Mouse (Mus musculus): ENCODE measurements at regions not wholly inside any gene's neighbourhood (a gene's known extent, or its start where the extent isn't known, plus 50 kb on each side); places are given as distances from the start of the nearest gene placed in this dataset.

DNA sequence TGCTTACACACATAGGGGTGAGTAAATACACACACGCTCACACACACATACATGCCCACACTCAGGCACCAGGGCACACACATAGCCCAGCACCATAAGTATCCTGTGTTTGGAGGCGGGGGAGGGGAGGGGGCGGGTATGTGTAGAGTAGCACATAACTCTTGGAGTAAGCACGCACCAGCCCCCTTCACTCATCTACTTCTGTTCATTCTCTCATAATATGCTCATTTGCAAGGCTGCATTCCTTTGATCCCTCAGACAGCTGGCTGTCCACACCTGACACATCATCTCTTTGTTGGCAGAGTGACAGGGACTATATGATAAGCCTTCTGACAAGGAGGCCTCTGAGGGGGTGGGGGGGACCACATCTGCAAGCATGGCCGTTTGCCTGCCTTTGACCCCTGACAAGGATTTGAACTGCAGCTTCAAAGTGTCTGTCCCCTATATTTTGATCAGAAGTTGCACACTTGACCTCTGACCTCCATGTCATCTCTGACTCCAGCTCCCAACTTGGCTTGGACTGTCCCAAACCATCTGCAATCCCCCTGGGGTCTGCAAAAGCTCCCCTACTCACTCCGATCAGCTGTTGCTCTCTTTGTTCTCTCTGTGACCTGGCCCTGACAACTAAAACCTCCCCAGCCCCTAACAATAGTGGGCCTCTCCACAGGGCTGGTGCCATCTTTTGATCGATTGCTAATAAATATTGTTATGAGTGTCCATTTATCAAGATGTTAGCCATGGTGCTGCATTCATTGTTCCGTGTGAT lies 95.6 kb upstream of the Btg1 start:
- no peak overlapping the region for H3K27ac ChIP-seq (ENCODE audit: low read length)
- WGBS: 73% methylated on average over 8 of the region's 8 CpGs
- H3K9ac ChIP-seq (replicated peaks; ENCODE audit: low read length): no peak overlapping the region
- no peaks in the 10 kb centered on the region for H3K27me3 ChIP-seq (ENCODE audit: insufficient read depth, low read length)
- peaks cover 5% of the 10 kb centered on the region; the same call in 1 of the 2 replicates for H3K9me3 ChIP-seq (ENCODE audit: low read length)
- no peak overlapping the region for H3K4me3 ChIP-seq (ENCODE audit: low read length)
- H3K4me1 ChIP-seq (ENCODE audit: insufficient read depth, low read length): no peaks in the 10 kb centered on the region
- peak; percentile 35; the same call in 1 of the 2 replicates for ATAC-seq (ENCODE audit: low FRiP score, low TSS enrichment)
- no peaks in the 10 kb centered on the region for H3K36me3 ChIP-seq (ENCODE audit: insufficient read depth, low read length)
- H3K4me2 ChIP-seq (replicated peaks; ENCODE audit: low read depth, low read length): no peak overlapping the region

DNA sequence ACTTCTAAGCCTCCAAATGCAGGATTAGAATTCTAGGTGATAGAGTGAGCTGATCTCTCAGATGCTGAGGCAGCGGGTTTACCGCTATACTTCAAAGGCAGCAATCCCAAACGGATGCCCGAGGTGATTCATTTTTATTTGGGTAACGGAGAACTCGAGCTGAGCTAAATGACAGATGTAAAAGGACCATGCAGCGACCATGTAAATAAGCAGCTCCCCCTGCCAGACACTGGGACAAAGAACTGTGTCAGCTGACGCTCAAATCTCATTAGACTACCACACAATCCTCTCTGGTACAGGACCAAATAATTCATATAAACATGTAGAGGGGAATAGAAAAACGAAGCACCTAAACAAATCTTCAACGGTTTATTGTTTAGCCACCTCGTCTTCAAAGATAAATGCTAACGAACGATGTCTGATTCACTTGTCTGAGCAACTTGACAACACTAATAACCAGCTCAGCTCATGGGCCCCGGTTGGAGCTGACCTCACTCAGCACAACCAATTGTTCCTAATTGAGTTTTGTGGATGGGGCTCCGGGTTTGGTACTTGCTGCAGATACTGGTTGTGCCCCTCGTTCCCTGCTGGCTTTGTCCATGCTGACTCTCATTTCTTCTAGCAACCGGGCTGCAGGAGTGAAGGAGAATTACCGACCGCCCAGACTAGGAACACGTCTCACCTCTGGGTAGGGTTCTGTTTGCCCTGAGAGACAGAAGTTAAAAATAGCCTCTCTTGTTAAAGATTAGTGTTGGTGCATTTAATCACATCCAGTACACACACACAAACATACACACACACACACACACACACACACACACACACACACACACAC lies 92.6 kb upstream of the Btg1 start:
- 40% methylated on average over 20 of the region's 20 CpGs for WGBS
- Histone ChIP-seq H3K4me2 (replicated peaks; ENCODE audit: low read depth, low read length) (no peak overlapping the region), H3K4me1 (ENCODE audit: insufficient read depth, low read length) (no peaks in the 10 kb centered on the region), H3K9me3 (ENCODE audit: low read length) (peaks cover 5% of the 10 kb centered on the region; the same call in 1 of the 2 replicates), H3K4me3 (ENCODE audit: low read length) (no peak overlapping the region), H3K27ac (ENCODE audit: low read length) (no peak overlapping the region), H3K36me3 (ENCODE audit: insufficient read depth, low read length) (no peaks in the 10 kb centered on the region), H3K9ac (replicated peaks; ENCODE audit: low read length) (no peak overlapping the region), H3K27me3 (ENCODE audit: insufficient read depth, low read length) (no peaks in the 10 kb centered on the region)
- ATAC-seq (ENCODE audit: low FRiP score, low TSS enrichment): no peak

DNA sequence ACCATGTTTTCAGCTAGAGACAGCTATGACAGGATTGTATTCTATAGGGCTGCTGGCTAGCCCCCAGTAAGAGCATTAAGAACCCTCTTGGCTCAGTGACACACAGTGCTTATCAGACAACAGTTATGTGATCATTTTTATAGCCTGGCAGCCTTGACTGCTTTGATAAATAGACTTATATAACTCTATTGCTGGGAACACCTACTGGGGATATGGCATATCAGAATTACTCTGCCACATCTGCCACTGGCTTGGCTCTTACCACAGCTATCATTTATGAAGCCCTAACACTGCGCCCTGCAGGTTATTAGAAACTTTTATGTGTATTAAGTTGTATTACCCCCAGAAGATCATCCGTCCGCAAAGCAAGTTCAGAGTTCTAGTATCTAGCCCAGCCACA lies 88.9 kb upstream of the Btg1 start:
- no peak for ATAC-seq (ENCODE audit: low FRiP score, low TSS enrichment)
- H3K9ac ChIP-seq (replicated peaks; ENCODE audit: low read length): no peak overlapping the region
- no peaks in the 10 kb centered on the region for H3K36me3 ChIP-seq (ENCODE audit: insufficient read depth, low read length)
- H3K4me2 ChIP-seq (replicated peaks; ENCODE audit: low read depth, low read length): no peak overlapping the region
- 93% methylated on average over 3 of the region's 3 CpGs for WGBS
- no peaks in the 10 kb centered on the region for H3K4me1 ChIP-seq (ENCODE audit: insufficient read depth, low read length)
- no peak overlapping the region for H3K4me3 ChIP-seq (ENCODE audit: low read length)
- no peaks in the 10 kb centered on the region for H3K27me3 ChIP-seq (ENCODE audit: insufficient read depth, low read length)
- H3K9me3 ChIP-seq (ENCODE audit: low read length): peaks cover under 1% of the 10 kb centered on the region; the same call in 1 of the 2 replicates
- H3K27ac ChIP-seq (ENCODE audit: low read length): no peak overlapping the region

DNA sequence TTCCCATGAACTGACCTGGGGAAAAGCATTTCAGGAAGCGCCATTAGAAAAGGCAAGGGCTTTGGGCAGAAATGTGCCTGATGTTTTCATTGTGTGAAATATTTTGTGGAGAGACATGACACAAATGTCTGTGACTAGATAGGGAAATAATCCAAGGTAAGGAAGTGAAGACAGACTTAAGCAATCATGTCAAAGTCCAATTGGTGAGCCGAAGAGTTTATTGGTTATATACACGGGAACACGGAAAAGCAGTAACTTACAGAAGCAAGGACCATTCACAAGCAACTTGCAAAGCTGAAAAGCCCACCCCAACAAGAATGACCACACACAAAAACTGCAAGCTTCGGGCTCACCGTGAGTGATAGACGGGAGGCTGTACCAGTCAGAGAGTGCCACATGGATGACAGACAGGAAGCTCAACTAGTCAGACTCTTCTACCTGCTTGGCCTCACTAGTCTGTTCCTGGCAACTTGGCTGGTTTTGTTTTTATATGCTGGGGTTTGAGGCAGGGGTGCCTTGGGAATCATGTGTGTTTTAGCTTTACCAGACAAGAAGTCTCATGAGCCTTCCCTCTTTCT lies 82.2 kb upstream of the Btg1 start:
- Histone ChIP-seq H3K9me3 (ENCODE audit: low read length) (no peaks in the 10 kb centered on the region), H3K36me3 (ENCODE audit: insufficient read depth, low read length) (no peaks in the 10 kb centered on the region), H3K9ac (replicated peaks; ENCODE audit: low read length) (no peak overlapping the region), H3K4me3 (ENCODE audit: low read length) (no peak overlapping the region), H3K27me3 (ENCODE audit: insufficient read depth, low read length) (no peaks in the 10 kb centered on the region), H3K4me2 (replicated peaks; ENCODE audit: low read depth, low read length) (no peak overlapping the region), H3K27ac (ENCODE audit: low read length) (no peak overlapping the region), H3K4me1 (ENCODE audit: insufficient read depth, low read length) (no peaks in the 10 kb centered on the region)
- ATAC-seq (ENCODE audit: low FRiP score, low TSS enrichment): no peak
- 90% methylated on average over 7 of the region's 7 CpGs for WGBS

DNA sequence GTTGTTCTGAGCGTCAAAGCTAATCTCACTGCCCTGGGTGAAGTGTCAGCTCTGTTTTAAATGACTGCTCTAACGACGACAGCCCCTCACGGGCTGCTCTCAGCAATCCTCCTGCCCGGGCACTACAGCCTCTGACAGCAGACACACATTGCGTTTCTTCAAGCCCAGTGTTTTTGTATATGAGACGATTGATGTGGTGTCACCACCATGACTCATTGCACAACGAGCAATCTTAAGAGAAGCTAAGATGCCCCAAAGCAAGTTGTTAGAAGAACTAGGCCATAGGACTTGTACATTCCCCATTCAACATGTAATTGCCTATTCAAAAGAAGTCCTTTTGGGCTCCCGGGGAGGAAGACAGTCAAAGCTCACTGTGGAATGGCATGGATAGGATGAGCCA lies 81.3 kb upstream of the Btg1 start:
- no peak overlapping the region for H3K27ac ChIP-seq (ENCODE audit: low read length)
- ATAC-seq (ENCODE audit: low FRiP score, low TSS enrichment): no peak
- H3K27me3 ChIP-seq (ENCODE audit: insufficient read depth, low read length): no peaks in the 10 kb centered on the region
- 47% methylated on average over 9 of the region's 9 CpGs for WGBS
- H3K4me2 ChIP-seq (replicated peaks; ENCODE audit: low read depth, low read length): no peak overlapping the region
- no peaks in the 10 kb centered on the region for H3K36me3 ChIP-seq (ENCODE audit: insufficient read depth, low read length)
- H3K9ac ChIP-seq (replicated peaks; ENCODE audit: low read length): no peak overlapping the region
- no peaks in the 10 kb centered on the region for H3K4me1 ChIP-seq (ENCODE audit: insufficient read depth, low read length)
- no peaks in the 10 kb centered on the region for H3K9me3 ChIP-seq (ENCODE audit: low read length)
- no peak overlapping the region for H3K4me3 ChIP-seq (ENCODE audit: low read length)

DNA sequence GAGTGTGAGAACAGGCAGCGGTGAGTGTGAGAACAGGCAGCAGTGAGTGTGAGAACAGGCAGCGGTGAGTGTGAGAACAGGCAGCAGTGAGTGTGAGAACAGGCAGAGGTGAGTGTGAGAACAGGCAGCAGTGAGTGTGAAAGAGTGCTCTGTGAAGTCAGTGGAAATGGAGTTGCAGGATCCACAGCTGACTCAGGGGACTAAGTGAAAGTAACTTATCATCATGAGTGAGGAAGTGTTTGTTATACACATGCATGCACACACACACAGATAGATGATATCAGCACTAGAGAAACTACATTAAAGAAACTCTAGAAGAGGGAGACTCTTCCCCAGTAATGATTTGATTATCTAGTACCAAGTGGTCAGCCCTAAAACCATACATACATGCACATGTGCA lies 76.0 kb upstream of the Btg1 start:
- Histone ChIP-seq H3K4me2 (replicated peaks; ENCODE audit: low read depth, low read length) (no peak overlapping the region), H3K27me3 (ENCODE audit: insufficient read depth, low read length) (no peaks in the 10 kb centered on the region), H3K4me1 (ENCODE audit: insufficient read depth, low read length) (peaks cover 3% of the 10 kb centered on the region; the same call in 1 of the 2 replicates), H3K9me3 (ENCODE audit: low read length) (no peaks in the 10 kb centered on the region), H3K36me3 (ENCODE audit: insufficient read depth, low read length) (no peaks in the 10 kb centered on the region), H3K4me3 (ENCODE audit: low read length) (no peak overlapping the region), H3K9ac (replicated peaks; ENCODE audit: low read length) (no peak overlapping the region), H3K27ac (ENCODE audit: low read length) (no peak overlapping the region)
- WGBS: 91% methylated on average over 2 of the region's 2 CpGs
- no peak for ATAC-seq (ENCODE audit: low FRiP score, low TSS enrichment)

DNA sequence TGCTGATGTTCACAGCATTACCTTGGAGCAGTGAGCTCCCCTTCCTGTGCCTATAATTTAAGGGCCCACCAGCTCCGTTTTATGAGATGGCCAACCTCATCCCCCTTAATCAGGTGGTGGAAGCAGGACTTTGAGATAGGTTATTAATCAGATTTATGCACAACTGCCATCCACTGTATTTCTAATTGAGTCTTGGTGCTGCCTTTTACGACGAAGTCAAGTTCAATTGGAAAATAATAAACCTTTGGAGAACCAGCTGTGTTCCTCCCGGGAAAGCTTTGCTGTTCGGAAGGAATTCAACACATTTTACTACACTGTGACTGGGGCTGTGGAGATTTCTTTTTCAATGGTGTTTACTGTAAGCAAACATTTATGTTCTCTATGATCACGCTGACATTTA lies 71.5 kb upstream of the Btg1 start:
- Histone ChIP-seq H3K4me2 (replicated peaks; ENCODE audit: low read depth, low read length) (no peak overlapping the region), H3K27ac (ENCODE audit: low read length) (no peak overlapping the region), H3K27me3 (ENCODE audit: insufficient read depth, low read length) (no peaks in the 10 kb centered on the region), H3K9me3 (ENCODE audit: low read length) (no peaks in the 10 kb centered on the region), H3K36me3 (ENCODE audit: insufficient read depth, low read length) (no peaks in the 10 kb centered on the region), H3K4me1 (ENCODE audit: insufficient read depth, low read length) (peaks cover 10% of the 10 kb centered on the region; the same call in 1 of the 2 replicates), H3K9ac (replicated peaks; ENCODE audit: low read length) (no peak overlapping the region), H3K4me3 (ENCODE audit: low read length) (no peak overlapping the region)
- 28% methylated on average over 6 of the region's 6 CpGs for WGBS
- peak; percentile 79; the same call in 1 of the 2 replicates for ATAC-seq (ENCODE audit: low FRiP score, low TSS enrichment)

DNA sequence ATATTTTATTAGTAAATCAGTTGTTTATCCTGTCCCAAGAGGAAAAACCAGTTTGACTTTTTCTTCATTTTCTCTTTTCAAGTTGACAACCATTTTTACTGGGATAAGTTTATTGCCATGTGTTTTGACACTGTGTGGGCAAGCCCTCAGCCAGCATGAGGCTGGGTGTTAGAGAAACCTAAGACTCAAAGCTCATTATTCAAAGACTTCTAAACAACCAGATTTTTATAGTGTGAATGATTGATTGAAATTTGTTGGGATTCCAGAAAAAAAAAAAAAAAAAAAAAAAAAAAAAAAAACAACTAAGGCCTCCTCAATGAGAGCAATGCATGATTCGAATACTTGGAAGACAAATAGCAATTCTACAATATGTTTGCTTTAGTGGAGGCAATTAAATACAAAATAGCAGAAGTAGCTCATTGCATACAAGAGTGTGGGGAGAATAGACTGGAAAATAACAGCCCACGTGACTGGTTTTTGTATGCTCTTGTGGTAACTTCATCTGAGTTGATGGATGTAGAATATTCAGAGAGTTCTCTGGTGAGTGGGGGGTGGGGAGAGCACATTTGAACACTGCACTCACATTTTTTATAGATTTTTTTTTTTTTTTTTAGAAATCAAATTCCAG lies 70.9 kb upstream of the Btg1 start:
- WGBS: 25% methylated on average over 2 of the region's 2 CpGs
- peak; percentile 79; the same call in 1 of the 2 replicates for ATAC-seq (ENCODE audit: low FRiP score, low TSS enrichment)
- Histone ChIP-seq H3K4me2 (replicated peaks; ENCODE audit: low read depth, low read length) (no peak overlapping the region), H3K4me1 (ENCODE audit: insufficient read depth, low read length) (peaks cover 10% of the 10 kb centered on the region; the same call in 1 of the 2 replicates), H3K4me3 (ENCODE audit: low read length) (no peak overlapping the region), H3K27me3 (ENCODE audit: insufficient read depth, low read length) (no peaks in the 10 kb centered on the region), H3K9me3 (ENCODE audit: low read length) (no peaks in the 10 kb centered on the region), H3K27ac (ENCODE audit: low read length) (no peak overlapping the region), H3K36me3 (ENCODE audit: insufficient read depth, low read length) (no peaks in the 10 kb centered on the region), H3K9ac (replicated peaks; ENCODE audit: low read length) (no peak overlapping the region)

DNA sequence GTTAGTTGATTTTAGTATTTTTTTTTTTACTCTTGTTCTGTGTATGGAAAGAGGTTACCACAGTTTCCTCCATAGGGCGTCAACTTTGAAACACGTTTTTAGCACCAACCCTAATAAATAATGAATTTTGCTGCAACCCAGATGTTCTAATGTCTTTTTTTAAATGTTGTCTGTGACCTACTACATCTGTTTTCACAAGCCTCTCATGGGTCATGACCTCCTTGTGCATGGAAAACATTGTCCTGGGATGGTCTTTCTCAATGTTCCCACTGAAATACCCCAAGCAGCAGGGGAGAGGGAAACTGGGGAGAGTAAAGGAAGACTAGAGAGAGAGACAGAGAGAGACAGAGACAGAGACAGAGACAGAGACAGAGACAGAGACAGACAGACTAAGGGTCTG lies 67.2 kb upstream of the Btg1 start:
- H3K4me3 ChIP-seq (ENCODE audit: low read length): no peak overlapping the region
- no peaks in the 10 kb centered on the region for H3K9me3 ChIP-seq (ENCODE audit: low read length)
- H3K27me3 ChIP-seq (ENCODE audit: insufficient read depth, low read length): no peaks in the 10 kb centered on the region
- WGBS: 29% methylated on average over 2 of the region's 2 CpGs
- no peak for ATAC-seq (ENCODE audit: low FRiP score, low TSS enrichment)
- H3K36me3 ChIP-seq (ENCODE audit: insufficient read depth, low read length): no peaks in the 10 kb centered on the region
- H3K4me1 ChIP-seq (ENCODE audit: insufficient read depth, low read length): peaks cover 10% of the 10 kb centered on the region; the same call in 1 of the 2 replicates
- H3K9ac ChIP-seq (replicated peaks; ENCODE audit: low read length): no peak overlapping the region
- H3K27ac ChIP-seq (ENCODE audit: low read length): no peak overlapping the region
- H3K4me2 ChIP-seq (replicated peaks; ENCODE audit: low read depth, low read length): no peak overlapping the region
